Mouse (Mus musculus): ENCODE results near the gene Iqcd.

The Iqcd gene

DNA sequence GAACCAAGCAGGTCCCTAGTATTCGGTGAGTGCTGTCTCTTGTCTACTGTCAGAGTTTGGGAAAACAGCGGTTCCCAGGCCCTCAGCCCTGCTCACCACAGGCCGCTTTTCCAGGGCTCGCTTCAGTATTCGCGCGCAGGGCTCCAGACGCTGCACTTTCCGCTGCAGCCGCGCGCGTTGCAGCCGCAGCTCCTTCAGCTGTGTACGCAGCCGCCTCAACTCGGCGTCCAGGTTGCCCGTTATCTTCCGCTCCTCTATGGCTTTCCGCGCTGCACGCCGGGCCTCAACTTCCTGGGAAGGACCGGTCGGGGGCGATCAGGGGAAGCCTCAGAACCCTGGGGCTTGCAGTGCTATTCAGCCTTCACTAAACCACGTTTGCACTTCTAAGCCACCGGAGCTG, 42.3 kb downstream of the Iqcd start:
- DNase-seq = no peak

DNA sequence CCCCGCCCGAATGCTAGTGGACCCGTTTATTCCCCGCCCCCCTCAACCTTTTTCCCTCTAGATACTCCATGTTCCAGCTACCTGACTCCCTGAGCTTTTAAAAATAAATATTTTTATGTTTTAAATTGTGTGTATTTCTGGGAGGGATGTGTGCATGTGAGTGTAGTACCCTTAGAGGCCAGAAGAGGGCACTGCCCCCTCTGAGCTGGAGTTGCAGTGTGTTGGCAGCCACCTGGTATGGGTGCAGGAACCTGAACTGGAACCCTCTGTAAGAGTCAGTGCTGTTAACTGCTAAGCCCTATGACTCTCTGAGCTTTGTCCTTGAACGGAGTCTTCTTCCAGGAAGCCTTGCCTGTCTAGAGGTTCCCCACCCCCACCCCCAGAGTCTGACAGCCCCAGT, 43.1 kb downstream of the Iqcd start:
- no peak for DNase-seq

DNA sequence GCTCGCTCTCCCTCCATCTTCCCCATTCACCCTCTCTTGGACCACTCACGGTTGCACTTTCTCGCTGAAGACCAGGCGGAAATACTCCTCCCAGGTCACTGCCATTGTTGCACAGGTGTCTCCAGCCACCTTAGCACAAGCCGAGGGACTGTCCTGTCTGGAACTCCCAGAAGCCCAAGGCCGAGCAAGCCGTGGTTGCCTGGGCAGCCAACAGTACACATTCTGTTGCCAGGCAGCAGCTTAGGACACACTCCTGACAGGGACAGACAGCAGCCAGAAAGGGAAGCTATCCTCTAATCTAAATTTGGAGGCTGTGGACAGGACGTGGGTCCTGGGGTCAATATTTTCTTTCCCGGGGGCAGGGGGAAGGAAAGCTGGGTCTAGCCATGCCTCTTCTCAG, 45.3 kb downstream of the Iqcd start, which contains the start of gene Cfap73:
TSS of gene Cfap73 (minus strand) at position 105 of the 400 bp plus-strand sequence.
- DNase-seq = no peak

DNA sequence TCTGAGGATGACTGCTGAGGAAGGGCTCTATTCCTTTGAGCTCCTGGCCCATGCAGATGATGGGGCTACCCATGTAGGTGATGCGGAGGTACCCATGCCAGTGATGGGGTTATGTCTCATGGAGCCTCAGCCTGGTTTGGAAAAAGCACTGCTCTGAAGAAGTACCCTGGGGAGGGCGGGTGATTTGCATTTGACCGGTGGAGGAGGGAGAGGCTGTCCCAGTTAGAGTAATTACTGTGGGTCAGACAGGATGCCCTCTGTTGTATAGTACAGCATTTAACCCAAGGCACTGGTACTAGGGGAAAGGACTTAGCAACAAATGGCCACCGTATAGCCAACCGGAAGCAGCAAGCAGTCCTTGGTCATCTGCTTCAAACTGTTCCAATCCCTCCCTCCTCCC, 46.0 kb downstream of the Iqcd start:
- DNase-seq = no peak

DNA sequence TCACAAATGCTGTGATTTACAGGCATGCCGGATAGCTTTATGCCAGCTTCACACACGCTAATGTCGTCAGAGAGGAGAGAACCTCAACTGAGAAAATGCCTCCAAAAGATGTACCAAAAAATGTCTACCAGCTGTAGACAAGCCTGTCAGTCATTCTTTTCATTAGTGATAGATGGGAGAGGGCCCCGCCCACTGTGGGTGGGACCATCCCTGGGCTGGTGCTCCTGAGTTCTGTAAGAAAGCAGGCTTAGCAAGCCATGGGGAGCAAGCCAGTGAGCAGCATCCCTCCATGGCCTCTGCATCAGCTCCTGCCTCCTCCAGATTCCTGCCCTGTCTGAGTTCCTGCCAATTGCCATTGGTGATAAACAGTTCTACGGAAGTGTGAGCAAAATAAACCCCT, 46.8 kb downstream of the Iqcd start:
- DNase-seq = no peak

DNA sequence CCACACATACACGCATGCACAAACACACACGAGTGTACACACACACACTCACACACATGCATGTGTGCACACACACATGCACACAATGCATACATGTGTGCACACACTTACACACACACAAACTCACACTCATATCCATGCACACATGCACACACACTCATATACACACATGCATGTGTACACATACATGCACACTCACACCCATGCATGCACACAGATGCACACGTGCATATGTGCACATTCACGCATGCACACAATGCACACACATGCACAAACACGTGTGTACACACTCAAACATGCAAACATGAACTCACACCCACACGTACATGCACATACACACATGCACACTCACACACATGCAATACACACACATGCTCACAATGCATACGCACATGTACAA, 51.3 kb downstream of the Iqcd start:
- no peak for DNase-seq

DNA sequence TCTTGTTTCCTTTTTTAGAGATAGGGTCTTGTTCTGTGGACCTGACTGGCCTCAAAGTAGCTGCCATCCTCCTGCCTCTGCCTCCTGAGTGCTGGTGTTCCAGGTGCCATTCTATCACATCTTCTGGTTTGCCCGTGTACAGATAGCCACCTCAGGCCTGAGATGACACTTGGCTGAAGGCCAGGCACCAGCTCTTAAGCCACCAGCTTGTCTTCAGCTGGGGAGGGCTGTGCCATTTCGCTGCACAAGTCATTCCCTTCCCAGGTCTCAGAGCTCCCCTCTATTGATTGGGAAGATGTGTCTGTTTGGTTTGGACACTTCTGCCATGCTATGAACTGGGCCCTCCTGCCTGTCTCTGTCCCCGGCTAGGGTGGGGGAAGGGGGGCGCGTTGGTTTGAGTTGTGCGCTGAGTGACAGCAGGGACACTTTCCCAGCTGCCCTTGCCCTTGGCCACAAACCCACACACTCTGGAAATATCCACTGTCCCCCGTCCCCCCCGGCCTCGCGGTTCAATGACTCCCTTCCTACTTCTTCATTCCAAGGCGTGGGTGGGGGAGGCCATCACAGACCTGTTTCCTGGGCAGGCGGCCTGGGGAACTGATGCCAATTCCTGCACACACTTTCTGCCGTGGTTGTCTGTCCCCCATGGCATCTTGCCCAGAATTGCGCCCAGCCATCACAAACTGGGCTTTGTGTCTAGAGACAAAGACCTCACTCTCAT, 54.7 kb downstream of the Iqcd start:
- peak; percentile 68 to 71 for DNase-seq

DNA sequence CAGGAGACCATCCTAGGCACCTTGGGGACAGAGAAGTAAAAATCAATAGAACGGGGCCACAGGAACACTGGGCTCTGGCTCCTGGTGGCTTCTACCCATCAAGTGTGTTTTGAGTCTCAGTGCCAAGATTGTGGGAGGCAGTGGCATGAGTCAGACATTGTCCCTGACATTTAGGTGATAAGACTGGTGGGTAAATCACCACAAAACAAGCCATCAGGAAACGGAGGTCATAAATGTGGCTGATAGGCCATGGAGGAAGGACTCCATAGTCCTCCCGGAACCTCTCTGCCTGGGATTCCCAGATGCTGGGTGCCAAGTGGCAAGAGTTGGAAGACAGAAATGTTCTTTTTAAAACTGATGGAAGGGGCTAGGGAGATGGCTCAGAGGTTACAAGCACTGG, 55.4 kb downstream of the Iqcd start:
- no peak for DNase-seq

DNA sequence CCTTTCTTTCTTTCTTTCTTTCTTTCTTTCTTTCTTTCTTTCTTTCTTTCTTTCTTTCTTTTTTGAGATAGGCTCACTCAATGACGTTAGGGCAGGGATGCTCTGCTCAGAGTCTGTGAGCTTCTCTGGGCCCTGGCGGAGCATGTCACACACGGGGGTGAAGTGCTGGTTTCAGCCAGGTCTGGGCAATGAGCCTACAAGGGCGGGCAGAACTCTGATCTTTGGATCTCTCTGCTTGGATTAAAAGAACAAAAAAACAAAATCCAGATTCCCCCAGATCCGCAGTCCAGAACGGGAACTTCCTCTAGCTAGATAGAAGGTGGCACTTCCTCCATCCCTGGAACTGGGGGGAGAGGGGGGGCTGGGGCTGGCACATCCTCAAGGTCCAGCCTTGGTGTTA, 57.0 kb downstream of the Iqcd start:
- peak in 1 of 2 experiments; percentile 51 for DNase-seq

DNA sequence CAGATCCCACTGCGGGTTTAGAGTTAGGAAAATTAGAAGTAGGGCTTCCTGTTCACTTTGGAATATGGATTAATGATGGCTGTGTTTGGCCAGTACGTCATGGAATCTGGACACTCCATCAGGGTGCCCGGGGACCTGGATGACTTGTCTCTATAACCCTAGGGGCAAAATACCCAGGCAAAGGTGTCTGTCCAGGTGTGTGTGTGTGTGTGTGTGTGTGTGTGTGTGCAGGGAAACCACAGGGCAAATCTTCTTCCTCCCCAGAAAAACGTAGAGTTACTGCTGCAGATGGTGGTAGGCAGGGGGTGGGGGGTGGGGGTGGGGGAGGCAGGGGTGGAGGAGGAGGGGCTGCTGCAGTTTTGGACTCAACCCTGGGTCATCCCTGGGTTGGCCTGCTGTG, 58.5 kb downstream of the Iqcd start:
- DNase-seq = no peak

DNA sequence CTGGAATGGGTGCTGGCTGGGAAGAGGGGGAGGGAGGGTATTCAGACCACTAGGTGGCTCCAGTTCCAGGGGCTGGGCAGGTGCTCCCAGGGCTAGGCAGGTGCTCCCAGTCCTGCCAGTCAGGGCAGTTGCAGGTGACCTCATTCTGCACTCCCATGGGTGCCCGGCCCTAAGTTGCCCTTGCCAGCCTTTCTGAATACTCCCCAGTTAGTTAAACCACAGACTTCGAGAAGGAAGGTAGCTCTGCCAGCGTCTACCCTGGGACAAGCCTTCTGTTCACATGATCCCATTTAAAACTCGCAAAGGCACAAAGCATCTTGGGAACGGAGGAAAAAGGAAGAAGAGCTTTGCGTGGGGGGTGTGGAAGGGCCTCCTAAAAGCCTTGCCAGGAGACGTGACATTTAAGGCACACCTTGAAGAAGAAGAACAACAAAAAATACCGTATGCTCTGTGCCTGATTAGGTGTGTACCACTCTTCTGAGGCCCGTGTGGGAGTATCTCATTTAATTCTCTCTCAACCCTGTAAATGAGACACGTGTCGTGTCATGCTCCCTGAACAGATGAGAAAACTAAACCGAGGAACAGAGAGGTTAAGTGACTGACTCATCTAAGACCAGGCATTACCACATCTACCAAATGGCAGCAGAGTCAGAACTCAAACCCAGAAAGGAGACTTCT, 59.1 kb downstream of the Iqcd start:
- peak in 1 of 2 experiments; percentile 21 for DNase-seq

DNA sequence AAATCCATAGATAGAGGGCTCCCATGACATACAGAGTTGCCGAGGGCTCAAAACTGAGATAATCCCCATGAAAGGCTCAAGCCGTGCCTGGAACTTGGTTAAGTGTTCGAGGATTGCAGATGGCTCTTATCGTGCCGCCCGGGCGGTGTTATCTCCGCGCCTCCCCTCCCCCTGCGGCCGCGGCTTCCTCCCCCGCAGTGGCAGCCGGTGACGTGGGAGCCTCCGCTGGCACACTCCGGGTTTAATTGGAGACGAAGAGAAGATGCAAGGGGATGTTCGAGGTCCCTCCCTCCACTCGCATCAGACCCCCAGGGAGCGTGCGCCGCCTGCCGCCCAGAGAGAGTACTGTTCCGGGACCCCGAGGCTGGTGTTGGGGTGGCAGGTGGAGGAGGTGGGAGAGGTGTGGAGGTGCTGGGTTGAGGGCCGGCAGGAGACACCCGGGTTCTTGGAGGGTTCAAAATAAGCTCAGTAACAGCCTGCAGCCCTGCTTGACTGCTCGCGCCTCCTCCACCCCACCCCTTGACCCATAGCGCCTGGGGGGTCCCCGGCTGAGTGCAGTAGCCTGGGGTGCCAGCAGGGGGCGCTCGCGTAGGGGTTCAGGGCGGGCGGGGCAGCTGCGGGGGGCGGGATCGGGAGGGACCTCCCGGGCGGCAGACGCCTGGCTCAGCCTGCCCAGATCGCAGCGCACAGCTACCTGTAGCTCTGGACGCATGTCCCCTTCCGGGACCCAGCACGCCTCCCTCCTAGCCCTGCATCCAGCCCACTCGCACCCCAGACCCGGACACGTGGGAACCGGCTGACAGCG, 60.0 kb downstream of the Iqcd start, which contains the start of gene Rasal1:
TSS of gene Rasal1 (plus strand) at position 244 of the 805 bp plus-strand sequence.
- peak; percentile 42 to 60 for DNase-seq

DNA sequence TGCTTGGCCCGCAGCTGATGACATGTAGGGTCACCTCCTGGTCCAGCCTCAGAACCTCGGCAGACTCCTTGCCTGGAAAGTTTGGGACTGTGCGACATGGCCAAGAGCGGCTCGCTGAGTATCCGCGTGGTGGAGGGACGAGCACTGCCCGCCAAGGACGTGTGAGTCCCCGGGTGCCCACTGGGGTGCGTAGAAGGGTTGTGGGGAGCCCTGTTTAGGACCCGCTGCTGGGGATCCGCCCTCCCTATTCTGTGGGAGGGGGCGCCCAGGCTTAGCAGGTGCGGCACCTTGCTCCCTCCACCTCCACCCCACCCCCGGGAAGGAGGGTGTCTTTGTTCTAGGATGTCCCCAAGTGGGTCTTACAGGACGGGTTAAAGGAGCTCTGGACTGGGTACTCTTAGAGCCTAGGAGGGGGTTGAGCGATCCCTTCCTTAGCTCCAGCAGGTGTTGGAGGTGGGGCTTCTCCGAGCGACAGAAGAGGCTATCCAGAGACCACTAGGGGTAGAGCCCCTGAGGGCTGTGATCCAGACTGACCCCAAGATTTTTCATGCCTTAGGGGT, 60.6 kb downstream of the Iqcd start:
- DNase-seq = peak in 1 of 2 experiments; percentile 21

DNA sequence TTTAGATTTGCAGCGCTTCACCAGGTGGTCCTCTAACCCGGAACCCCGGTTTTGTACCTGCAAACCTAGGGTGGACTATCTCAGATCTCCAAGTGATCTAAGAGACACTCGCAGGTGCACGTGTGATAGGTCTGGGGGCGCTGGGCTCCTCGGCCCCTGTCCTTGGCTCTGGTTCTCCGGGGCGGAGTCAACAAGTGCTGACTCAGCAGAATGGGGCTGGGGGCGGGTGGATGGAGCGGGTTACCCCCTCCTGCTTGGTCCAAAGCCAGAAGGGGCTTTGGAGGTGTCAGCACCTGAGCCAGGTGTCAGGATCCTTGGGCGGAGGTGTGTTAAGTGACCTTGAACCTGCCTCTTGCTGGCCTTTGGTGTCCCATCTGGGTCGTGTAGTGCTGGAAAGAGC, 61.1 kb downstream of the Iqcd start:
- no peak for DNase-seq

DNA sequence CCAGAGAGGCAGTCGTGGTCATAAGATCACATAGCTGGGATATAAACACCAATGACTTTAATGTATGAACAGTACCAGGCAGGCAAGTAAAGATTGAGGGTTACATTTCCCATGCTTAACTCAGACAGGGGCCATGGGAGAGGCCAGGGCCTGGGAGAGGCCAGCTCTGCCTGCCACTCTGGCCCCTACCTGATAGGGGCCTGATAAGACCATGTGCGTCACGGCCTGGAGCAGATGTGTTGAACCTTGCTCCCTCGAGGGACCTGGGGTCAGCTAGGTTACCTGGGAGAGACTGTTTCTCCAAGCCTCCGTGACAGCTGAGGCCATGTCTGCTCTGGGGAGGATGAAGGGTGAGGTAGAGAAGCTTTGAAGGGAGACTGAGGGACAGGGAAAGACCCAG, 62.4 kb downstream of the Iqcd start:
- no peak for DNase-seq

DNA sequence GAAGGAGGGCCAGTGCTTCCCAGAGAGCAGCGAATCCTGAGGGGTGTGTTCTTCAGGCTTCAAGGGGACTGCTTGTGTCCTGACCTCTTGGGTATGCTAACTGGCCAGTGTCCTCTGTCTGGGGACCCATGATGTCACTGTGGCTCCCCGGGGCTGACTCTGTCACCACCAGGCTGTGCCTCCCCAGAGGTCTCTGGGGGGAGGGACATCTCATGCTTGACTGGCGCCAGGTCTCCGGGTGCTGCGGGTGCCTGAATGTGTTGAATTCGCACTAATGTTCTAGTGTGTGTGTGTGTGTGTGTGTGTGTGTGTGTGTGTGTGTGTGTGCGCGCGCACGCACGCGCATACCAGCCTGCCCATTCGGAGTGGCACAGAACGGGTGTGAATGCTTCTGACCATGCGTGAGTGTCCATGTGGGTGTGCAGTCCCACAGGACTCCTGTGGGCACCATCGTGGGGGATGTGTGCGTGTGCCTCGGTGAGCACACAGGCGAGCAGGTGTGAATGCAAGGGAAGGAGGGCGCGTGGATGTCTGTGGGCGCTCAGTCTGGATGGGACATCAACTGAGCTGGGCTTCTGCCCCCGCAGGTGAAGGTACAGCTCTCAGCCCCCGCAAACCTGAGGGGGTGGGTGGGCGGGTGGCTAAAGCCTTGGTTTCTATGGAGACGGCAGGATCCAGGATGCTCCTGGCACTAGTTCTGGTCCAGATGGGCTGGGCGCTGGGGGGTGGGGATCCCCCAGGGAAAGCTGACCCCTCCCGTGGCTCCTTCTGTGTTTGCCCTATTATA, 64.3 kb downstream of the Iqcd start:
- no peak for DNase-seq

DNA sequence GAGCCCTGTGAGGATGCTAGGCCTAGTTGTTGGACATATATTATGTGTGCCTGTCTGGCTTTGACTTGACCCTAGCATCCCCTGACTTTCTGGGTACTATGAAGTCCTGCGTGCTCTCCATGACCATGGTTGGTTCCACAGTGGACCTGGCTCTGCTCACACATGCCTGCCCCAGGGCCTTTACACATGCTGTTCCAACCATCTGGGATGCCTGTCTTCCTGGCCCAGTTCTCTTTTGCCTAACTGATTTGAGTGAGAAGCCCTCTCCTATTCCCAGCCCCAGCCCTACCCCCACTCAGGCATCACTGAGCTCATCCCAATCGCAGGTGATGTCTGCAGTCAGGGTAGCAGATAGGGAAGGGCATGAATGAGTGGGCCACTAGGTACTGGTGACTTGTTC, 65.1 kb downstream of the Iqcd start:
- DNase-seq = peak in 1 of 2 experiments; percentile 13

DNA sequence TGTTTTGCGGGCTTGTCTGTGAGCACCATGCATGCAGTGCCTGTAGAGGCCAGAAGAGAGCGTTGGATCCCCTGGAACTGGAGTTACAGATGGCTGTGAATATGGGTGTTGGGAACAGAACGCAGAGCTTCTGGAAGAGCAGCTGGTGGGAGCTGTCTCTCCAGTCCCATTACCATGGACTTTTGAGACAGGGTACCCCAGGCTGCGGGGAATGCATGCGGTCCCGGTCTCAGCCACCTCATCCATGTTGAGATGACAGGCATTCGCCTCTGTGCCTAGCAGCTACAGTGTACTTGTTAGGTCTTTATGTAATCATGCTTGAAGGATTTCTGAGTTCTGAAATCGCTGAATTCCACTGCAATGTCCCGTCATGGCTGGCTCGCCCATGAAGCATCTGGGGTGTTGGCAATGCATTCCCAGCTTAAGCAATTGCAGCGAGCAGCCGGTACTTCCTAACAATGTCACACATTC, 67.5 kb downstream of the Iqcd start:
- DNase-seq = no peak

Measured in cerebellum, adult 18-20 months (tissue).